Mouse (Mus musculus) cortical plate, adult 2 months (tissue): ENCODE data around the gene Tbc1d8.

ENCODE experiments used
- CTCF ChIP-seq: fragments of 200-500 bp; IDR thresholded peaks from 2 replicates; pipeline ENCODE4 v1.5.1; 2011; ENCODE audit warnings: mild to moderate bottlenecking, control low read depth, low read length; ENCODE audit not compliant: insufficient read depth; ENCODE audit errors: extremely low read depth
- POLR2A ChIP-seq: fragments of 200-500 bp; IDR thresholded peaks from 2 replicates; pipeline ENCODE4 v1.6.1; 2011; ENCODE audit warnings: mild to moderate bottlenecking, low read length, control low read depth; ENCODE audit not compliant: insufficient read depth; ENCODE audit errors: extremely low read depth

GRCm38 (mm10) chr1:39384914-39385313 is 93.6 kb downstream of the Tbc1d8 start:
- TF ChIP-seq CTCF (no peak), POLR2A (no peak)
